Mouse (Mus musculus) megakaryocyte progenitor cell, adult 5-6 weeks (primary cell): ENCODE results near the gene Fn3krp. TPM values are rescaled to one million over a fixed set of nuclear protein-coding genes. Genes with fewer than 3 reads are reported as not detected.

Source experiments
- ATAC-seq: replicated peaks from 2 replicates; pipeline ENCODE4 v1.8.0; 2016; ENCODE audit warnings: mild to moderate bottlenecking, moderate TSS enrichment, inconsistent platforms; ENCODE audit not compliant: poor library complexity
- total RNA-seq, 2 experiments: library from RNA; stranded (forward) in 1 of 2; stranded (reverse) in 1 of 2; fragments of 157-497, 149-512 nt in 1 of 2; fragments of 200-1000 nt in 1 of 2; gene quantifications; 2 replicates each; pipeline versions ENCODE4 v1.2.3 to v1.2.4; 2015 to 2017

Gene Fn3krp
- total RNA-seq, 2 experiments from 2014 or later, result 7.7 to 12.5 TPM

GRCm38 (mm10) chr11:121441653-121442052 lies 20.5 kb downstream of the Fn3krp start:
- no peak for ATAC-seq

- no peak for ATAC-seq
Measured at GRCm38 (mm10) chr11:121442076-121442475, 20.9 kb downstream of the Fn3krp start.

DNA sequence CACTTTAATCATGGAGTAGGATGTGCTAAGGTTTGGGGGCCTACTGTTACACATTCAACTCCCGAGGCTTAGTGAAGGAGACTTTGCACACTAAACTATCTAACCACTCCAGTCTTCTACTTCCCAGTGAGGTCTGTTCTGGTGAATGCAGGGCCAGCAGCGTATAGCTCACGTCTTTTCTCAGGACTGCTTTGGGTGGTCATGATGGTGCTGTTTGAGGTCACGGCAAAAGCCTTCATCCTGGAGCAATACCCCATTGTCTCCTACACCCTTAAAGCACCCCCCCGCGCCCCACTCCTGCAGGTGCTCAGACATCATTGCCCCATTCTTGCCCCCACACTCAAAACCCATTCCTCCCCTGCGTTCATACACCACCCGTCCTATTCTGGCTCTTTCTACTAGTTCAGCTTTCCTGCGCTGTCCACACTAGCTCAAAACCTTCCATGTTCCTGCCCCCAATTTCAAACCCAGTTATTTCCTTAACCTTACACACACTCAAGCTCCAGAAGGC lies 30.1 kb downstream of the Fn3krp start:
- ATAC-seq, result no peak

DNA sequence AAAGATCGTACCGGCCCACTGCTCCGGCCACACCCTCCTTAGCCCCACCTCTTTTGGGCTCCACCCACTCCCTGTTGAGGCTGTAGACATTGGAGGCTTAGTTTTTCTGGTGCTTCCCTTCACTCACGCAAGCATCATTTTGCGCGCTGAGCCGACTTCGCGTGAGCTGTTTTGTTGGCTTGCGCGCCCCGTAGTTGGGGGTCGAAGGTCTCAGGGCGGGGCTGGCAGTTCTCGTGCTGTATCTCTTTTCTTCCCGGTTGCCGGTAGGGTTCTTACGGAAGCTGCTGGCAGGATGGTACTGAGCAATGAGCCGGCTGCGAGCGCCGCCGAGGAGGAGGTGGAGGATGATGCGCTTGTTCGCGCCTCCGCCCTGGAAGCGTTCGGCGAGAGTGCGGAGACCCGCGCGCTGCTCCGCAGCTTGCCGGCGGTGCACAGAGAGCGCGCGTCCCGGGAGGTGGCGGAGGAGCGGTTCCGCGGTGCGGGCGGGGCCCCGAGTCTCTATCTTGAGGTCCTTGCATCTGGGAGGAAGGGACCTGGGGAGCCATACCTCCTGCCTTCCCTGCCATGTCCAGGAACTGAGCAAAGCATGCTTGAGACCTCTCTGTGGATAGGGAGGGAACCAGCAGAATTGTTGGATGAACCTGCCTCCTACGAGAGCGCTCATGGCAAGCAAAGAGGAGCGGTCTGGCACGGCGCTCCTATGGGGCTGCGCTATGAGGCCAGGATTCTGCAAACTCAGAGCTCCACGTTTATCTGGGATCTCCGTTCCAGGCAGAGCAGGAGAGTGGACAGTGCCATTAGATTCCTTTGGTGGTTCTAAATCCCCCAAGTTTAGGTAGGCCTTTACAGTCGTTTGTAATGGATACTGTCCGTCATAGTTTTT lies 30.8 kb downstream of the Fn3krp start, which contains the start of gene Tbcd:
Gene Tbcd, plus strand, starts transcription at position 197 of the 883 bp plus-strand sequence.
- peak; percentile 98 for ATAC-seq

DNA sequence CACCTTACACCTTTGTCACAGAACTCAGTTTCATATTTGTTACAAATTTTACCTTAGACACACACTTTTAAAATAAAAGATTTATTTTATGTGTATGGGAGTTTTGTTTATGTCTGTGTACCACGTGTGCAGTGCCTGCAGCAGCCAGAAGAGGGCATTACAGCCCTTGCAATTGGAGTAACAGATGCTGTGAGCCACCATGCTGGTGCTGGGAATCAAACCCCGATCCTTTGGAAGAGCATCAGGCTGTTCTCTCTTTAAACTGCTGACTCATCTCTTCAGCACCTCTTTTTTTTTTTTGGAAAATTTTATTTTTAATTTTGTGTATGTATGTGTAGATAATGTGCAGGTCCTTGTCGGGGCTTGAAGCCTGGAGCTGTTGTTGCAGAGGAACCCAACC lies 36.7 kb downstream of the Fn3krp start:
- ATAC-seq, result no peak

- no peak for ATAC-seq
Measured at GRCm38 (mm10) chr11:121467408-121467807, 46.2 kb downstream of the Fn3krp start.

DNA sequence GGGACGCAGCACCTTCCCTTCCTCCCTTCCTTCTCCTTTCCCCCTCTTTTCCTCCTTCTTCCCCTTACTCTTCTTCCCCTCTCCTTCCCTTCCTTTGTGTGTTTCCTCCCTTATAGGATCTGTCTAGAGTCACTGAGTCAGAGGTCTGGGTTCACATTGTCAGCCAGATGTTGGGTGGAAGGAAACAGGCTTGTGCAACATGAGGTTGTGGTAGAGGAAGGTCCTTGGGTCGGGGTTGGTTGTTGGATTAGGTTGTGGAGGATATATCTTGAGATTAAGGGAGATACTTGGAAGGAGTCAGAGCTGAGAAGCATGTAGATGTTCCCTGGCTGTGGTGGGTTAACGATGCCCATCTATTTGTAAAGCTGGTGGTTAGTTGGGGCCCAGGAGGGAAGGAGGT lies 53.6 kb downstream of the Fn3krp start:
- ATAC-seq, result peak; percentile 47

DNA sequence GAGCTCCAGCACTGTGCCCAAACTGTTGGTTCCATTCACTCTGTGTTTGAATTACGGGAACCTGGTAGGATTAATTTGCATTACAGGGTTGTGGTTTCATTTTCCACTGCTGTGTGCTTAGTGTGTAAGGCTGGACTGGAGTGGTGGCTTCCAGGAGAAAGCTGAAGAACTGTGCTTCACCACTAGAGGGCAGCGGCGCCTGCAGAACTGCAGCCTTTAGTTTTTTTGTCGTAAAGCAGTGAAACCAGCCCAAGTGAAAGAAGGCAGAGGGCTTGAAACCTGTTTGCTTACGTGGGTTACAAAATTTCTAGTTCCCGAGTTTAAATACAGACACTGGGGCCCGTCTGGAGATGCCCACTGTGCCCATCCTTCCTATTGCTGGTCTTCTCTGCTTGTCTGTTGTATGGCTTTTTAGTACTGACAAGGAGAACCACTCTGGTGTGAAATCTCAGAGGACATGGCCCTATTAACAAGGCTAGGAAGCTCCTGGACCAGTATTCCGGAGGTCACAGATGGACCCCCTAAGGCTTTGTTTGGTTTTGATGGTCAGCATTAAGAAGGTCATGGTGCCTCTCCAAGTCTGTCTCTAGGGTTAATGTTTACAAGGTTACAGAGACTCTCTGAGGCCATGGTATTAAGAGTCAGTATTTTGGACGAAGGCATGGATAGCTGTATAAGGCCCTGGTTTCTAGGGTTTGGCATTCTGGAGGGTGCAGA lies 54.7 kb downstream of the Fn3krp start:
- ATAC-seq, result peak; percentile 76

DNA sequence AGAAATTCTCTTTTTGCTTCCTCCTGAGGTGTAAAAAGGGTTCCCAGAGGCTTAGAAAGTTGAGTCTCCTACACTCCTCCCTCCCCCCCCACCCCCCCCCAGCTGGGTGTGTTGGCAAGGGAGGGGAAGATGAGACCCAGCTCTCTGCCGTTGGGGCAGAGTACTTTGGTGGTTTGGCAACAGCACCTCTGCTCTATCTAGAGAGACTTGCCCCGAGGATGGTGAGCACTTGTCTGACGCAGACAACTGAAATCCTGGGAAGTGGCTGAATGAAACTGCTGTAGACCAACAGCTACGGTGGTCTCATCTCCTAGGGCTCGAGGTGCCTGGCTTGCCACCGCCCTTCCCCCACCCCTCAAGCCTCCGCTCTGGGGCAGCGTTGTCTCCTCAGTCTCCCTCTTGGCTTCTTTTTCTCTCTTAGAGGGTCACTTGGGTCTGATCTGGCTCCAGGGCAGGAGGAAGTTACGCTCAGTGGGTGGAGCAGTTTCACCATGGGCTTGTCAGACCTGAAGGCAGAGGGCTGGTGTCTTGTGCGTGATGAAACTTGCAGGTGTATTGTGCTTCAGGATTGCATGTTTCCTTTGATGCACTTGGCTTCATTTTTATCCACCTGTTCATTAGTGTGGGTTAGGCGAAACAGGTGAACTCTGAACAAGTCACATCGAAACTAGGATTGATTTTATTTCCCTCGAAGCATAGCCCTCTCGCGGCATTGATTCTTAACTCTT lies 58.4 kb downstream of the Fn3krp start:
- ATAC-seq, result peak; percentile 54

Other genes starting within 250 kb of the Fn3krp start
- 2.5 and 3.8 TPM in 2 replicates for gene Hexdc, start 217.0 kb upstream of the Fn3krp start, total RNA-seq (2015)
- 5.7 and 6.3 TPM in 2 replicates for gene Hexdc, start 217.0 kb upstream of the Fn3krp start, total RNA-seq (2017)
- gene Ogfod3, start 216.7 kb upstream of the Fn3krp start, total RNA-seq (2015), result 14.0 and 18.3 TPM in 2 replicates
- 5.6 and 7.4 TPM in 2 replicates for gene Ogfod3, start 216.7 kb upstream of the Fn3krp start, total RNA-seq (2017)
- 39.6 and 42.2 TPM in 2 replicates for gene Cybc1, start 192.1 kb upstream of the Fn3krp start, total RNA-seq (2015)
- 34.5 and 40.0 TPM in 2 replicates for gene Cybc1, start 192.1 kb upstream of the Fn3krp start, total RNA-seq (2017)
- gene Narf, start 184.1 kb upstream of the Fn3krp start, total RNA-seq (2015), result 11.3 and 11.9 TPM in 2 replicates
- 21.0 and 23.9 TPM in 2 replicates for gene Narf, start 184.1 kb upstream of the Fn3krp start, total RNA-seq (2017)
- gene Foxk2, start 161.4 kb upstream of the Fn3krp start, total RNA-seq (2015), result 24.8 and 28.9 TPM in 2 replicates
- 20.9 and 23.1 TPM in 2 replicates for gene Foxk2, start 161.4 kb upstream of the Fn3krp start, total RNA-seq (2017)
- gene Wdr45b, start 67.0 kb upstream of the Fn3krp start, total RNA-seq (2015), result 44.1 and 56.8 TPM in 2 replicates
- gene Wdr45b, start 67.0 kb upstream of the Fn3krp start, total RNA-seq (2017), result 45.8 and 48.8 TPM in 2 replicates
- gene Rab40b, start 33.1 kb upstream of the Fn3krp start, total RNA-seq (2015), result 0.57 TPM in 1 of 2 replicates, not detected in the other
- 0.37 TPM in 1 of 2 replicates, not detected in the other for gene Rab40b, start 33.1 kb upstream of the Fn3krp start, total RNA-seq (2017)
- gene Fn3k, start 13.5 kb downstream of the Fn3krp start, total RNA-seq (2015), result 0.20 TPM in 1 of 2 replicates, not detected in the other
- gene Fn3k, start 13.5 kb downstream of the Fn3krp start, total RNA-seq (2017), result not detected in 2 replicates
- 32.7 and 36.7 TPM in 2 replicates for gene Tbcd, start 30.5 kb downstream of the Fn3krp start, total RNA-seq (2015)
- gene Tbcd, start 30.5 kb downstream of the Fn3krp start, total RNA-seq (2017), result 38.8 and 54.1 TPM in 2 replicates
- gene Zfp750, start 97.9 kb downstream of the Fn3krp start, total RNA-seq (2015), result not detected in 2 replicates
- 0.14 TPM in 1 of 2 replicates, not detected in the other for gene Zfp750, start 97.9 kb downstream of the Fn3krp start, total RNA-seq (2017)